Comparison of ENCODE assay signal across 35 mouse cellular contexts in the genomic region with DNA sequence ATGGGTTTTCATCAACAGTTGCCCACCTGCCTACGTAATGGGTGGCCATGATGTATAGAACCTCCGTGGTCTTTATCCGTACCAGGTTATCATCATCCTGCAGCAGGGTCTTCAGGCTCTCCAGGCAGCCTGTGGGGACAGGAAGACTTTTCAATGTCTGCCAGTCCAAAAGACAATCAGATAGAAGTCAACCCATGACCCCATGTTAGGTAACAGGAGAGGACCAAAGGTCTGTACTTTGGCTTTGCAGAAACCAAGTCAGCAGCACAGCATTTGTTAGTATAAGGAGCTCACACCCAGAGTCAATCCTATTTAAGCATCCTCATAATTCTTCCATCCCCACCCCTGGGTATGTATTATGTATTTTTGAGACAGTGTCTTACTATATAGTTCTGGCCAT. TPM values are rescaled to one million over a fixed set of nuclear protein-coding genes. Genes with fewer than 3 reads are reported as not detected.
"Had no signal": no experiment of that assay in that cellular context is flagged by ENCODE, and none has a peak within 500 bp of the region (broad histone marks: within the 10 kb centered on the region; RNA-seq: fewer than 3 reads in every experiment).

No protein-coding gene starts in this region.

- H3K9ac ChIP-seq: embryonic facial prominence, embryonic 12.5 days; embryonic facial prominence, embryonic 13.5 days; embryonic facial prominence, embryonic 15.5 days; forebrain, embryonic 12.5 days; forebrain, embryonic 13.5 days; forebrain, embryonic 15.5 days; forebrain, postnatal 0 days had no signal

- H3K4me2 ChIP-seq: embryonic facial prominence, embryonic 12.5 days; embryonic facial prominence, embryonic 13.5 days; embryonic facial prominence, embryonic 15.5 days; forebrain, embryonic 12.5 days; forebrain, embryonic 13.5 days; forebrain, embryonic 15.5 days had no signal

- H3K36me3 ChIP-seq: embryonic facial prominence, embryonic 10.5 days; embryonic facial prominence, embryonic 12.5 days; embryonic facial prominence, embryonic 13.5 days; embryonic facial prominence, embryonic 15.5 days; forebrain, embryonic 10.5 days; forebrain, embryonic 12.5 days; forebrain, embryonic 15.5 days had no signal

- H3K4me3 ChIP-seq: embryonic facial prominence, embryonic 10.5 days; embryonic facial prominence, embryonic 12.5 days; embryonic facial prominence, embryonic 13.5 days; embryonic facial prominence, embryonic 15.5 days; erythroblast, embryonic 14.5 days; forebrain, embryonic 10.5 days; forebrain, embryonic 12.5 days; forebrain, embryonic 13.5 days; forebrain, embryonic 15.5 days; gastrocnemius, adult 2 months had no signal

- H3K9me3 ChIP-seq: embryonic facial prominence, embryonic 10.5 days; embryonic facial prominence, embryonic 12.5 days; embryonic facial prominence, embryonic 13.5 days; embryonic facial prominence, embryonic 15.5 days; forebrain, embryonic 10.5 days; forebrain, embryonic 12.5 days; forebrain, embryonic 13.5 days; forebrain, embryonic 15.5 days had no signal

- ATAC-seq: forebrain, embryonic 13.5 days; forebrain, embryonic 14.5 days; forebrain, embryonic 15.5 days; forebrain, embryonic 16.5 days; forebrain, postnatal 0 days had no signal

- H3K27me3 ChIP-seq: embryonic facial prominence, embryonic 12.5 days; embryonic facial prominence, embryonic 13.5 days; embryonic facial prominence, embryonic 15.5 days; forebrain, embryonic 12.5 days; forebrain, embryonic 13.5 days; forebrain, embryonic 15.5 days had no signal

- DNase-seq: cerebellum, adult 2 months; cerebellum, adult 8-10 months; cerebellum, adult 9-10 months; cerebellum, adult 9-11 months; cerebellum, postnatal 10 days; cerebellum, postnatal 14 days; cerebellum, postnatal 25 days; cerebellum, postnatal 36 days; embryo, embryonic 11 days; forebrain, postnatal 0 days; gastrocnemius, adult 2 months; gastrocnemius, postnatal 10 days; gastrocnemius, postnatal 14 days; gastrocnemius, postnatal 25 days; gastrocnemius, postnatal 36 days; heart, adult 11 months; heart, adult 18-20 months had no signal

- H3K27ac ChIP-seq: embryonic facial prominence, embryonic 10.5 days; embryonic facial prominence, embryonic 12.5 days; embryonic facial prominence, embryonic 13.5 days; embryonic facial prominence, embryonic 15.5 days; forebrain, embryonic 10.5 days; forebrain, embryonic 12.5 days; forebrain, embryonic 13.5 days; forebrain, embryonic 15.5 days; gastrocnemius, adult 2 months had no signal

RNA-seq across cellular contexts. Expression of gene Rsph14, which starts 2.7 kb away (rescaled TPM):
- total RNA-seq: common myeloid progenitor, adult 5-6 weeks; gastrocnemius, adult 18-20 months; gastrocnemius, adult 2 months; gastrocnemius, adult 8-10 months; gastrocnemius, postnatal 10 days; gastrocnemius, postnatal 14 days; gastrocnemius, postnatal 25 days; gastrocnemius, postnatal 36 days; gastrocnemius, postnatal 4 days; granulocyte monocyte progenitor cell, adult 5-6 weeks; heart, adult 18-20 months had no signal
- polyA plus RNA-seq: embryonic facial prominence, embryonic 10.5 days; embryonic facial prominence, embryonic 11.5 days; embryonic facial prominence, embryonic 12.5 days; embryonic facial prominence, embryonic 13.5 days; erythroblast, embryonic 14.5 days; forebrain, embryonic 10.5 days; forebrain, embryonic 11.5 days; forebrain, embryonic 14.5 days had no signal

RNA-seq across cellular contexts. Expression of gene Rab36, which starts 7.2 kb away (rescaled TPM):
- polyA plus RNA-seq: erythroblast, embryonic 14.5 days had no signal
